Mouse (Mus musculus) embryonic facial prominence, embryonic 11.5 days (tissue): ENCODE measurements around the gene Zfp787. TPM values are rescaled to one million over a fixed set of nuclear protein-coding genes. Genes with fewer than 3 reads are reported as not detected.
"Not testable (repeated sequence)": the region's sequence is repeated elsewhere in the genome, so short reads cannot be mapped to it uniquely, and the experiment has no call there.

Experiments used
- ATAC-seq: fragments of 200-750 bp; cut with Nextera tagmentation; replicated peaks from 2 replicates; pipeline ENCODE4 v1.8.0; 2017; ENCODE audit warnings: low read depth; ENCODE audit not compliant: insufficient number of reproducible peaks, low FRiP score, low TSS enrichment
- DNase-seq: peaks from one replicate; pipeline ENCODE4 v3.0.0-alpha.2; 2015; ENCODE audit warnings: low spot score
- H3K27ac ChIP-seq: fragments of 300-500 bp; sonication (generic); replicated peaks from 2 replicates; pipeline ENCODE4 v1.5.1; 2014; ENCODE audit warnings: mild to moderate bottlenecking, low read depth, low read length, control low read depth
- H3K27me3 ChIP-seq: fragments of 300-500 bp; sonication (generic); 2 replicates; pipeline ENCODE4 v1.6.1; 2014; ENCODE audit warnings: mild to moderate bottlenecking, low read length, moderate library complexity, mixed read lengths; ENCODE audit not compliant: control insufficient read depth, insufficient read depth
- H3K36me3 ChIP-seq: fragments of 300-500 bp; sonication (generic); replicated peaks from 2 replicates; pipeline ENCODE4 v1.6.1; 2014; ENCODE audit warnings: low read depth, mild to moderate bottlenecking, low read length, moderate library complexity, mixed read lengths; ENCODE audit not compliant: control insufficient read depth, insufficient read depth
- H3K4me1 ChIP-seq: fragments of 300-500 bp; sonication (generic); 2 replicates; pipeline ENCODE4 v1.6.1; 2014; ENCODE audit warnings: low read length, mixed read lengths; ENCODE audit not compliant: control insufficient read depth, insufficient read depth
- H3K4me2 ChIP-seq: fragments of 300-500 bp; sonication (generic); 2 replicates; pipeline ENCODE4 v1.6.1; 2014; ENCODE audit warnings: low read depth, mild to moderate bottlenecking, control low read depth, low read length, moderate library complexity
- H3K4me3 ChIP-seq: fragments of 300-500 bp; sonication (generic); 2 replicates; pipeline ENCODE4 v1.5.1; 2014; ENCODE audit warnings: low read depth, low read length, control low read depth
- H3K9ac ChIP-seq: fragments of 300-500 bp; sonication (generic); replicated peaks from 2 replicates; pipeline ENCODE4 v1.6.1; 2014; ENCODE audit warnings: mild to moderate bottlenecking, control low read depth, low read length
- H3K9me3 ChIP-seq: fragments of 300-500 bp; sonication (generic); replicated peaks from 2 replicates; pipeline ENCODE4 v1.6.1; 2016; ENCODE audit warnings: mild to moderate bottlenecking, low read length, inconsistent platforms, mixed read lengths; ENCODE audit not compliant: control insufficient read depth
- WGBS: fragments of 180-500 bp; shearing (Covaris S2); extraction: QIAGEN DNeasy Blood & Tissue Kit; methylation state at CpG from one replicate; pipeline ENCODE4 v1.1.7; 2014; 5-methylcytosine and 5-hydroxymethylcytosine counted together
- polyA plus RNA-seq: library from polyadenylated mRNA; unstranded; fragments of >200 nt; fragmentation: Nextera tagmentation; extraction: Ambion mirVana; gene quantifications from 2 replicates; pipeline ENCODE4 v1.2.1, GENCODE M21; 2014

The Zfp787 gene
- polyA plus RNA-seq, 1 experiment from 2014 or later: 13.8 TPM

DNA sequence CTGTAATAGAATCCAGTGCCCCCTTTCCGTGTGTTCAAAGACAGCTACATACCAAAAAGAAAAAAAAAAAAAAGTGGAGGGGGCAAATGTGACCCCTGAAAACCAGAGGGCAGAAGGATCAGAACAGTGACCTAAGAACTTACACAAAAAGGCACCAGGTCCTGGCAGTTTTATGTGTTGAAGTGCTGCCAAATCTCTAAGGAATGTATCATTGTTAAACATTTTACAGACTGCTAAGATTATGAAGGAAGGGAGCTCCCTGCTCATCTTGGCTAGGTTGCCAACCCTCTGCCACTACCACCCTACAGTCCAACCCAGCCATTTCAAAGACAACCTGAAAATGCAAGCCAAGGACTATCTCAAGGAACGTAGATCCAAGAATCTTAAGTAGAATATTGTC lies 30.4 kb upstream of the Zfp787 start:
- 95% methylated on average over 2 of the region's 2 CpGs for WGBS
- Histone ChIP-seq H3K9ac (no peak overlapping the region), H3K4me2 (no peak overlapping the region), H3K27ac (no peak overlapping the region), H3K27me3 (no peaks in the 10 kb centered on the region), H3K4me3 (no peak overlapping the region), H3K4me1 (no peaks in the 10 kb centered on the region), H3K36me3 (peaks cover 4% of the 10 kb centered on the region), H3K9me3 (no peaks in the 10 kb centered on the region)
- DNase-seq (no peak), ATAC-seq (no peak)

- 64% methylated on average over 1 of the region's 1 CpGs for WGBS
- Histone ChIP-seq H3K4me2 (no peak overlapping the region), H3K4me1 (no peaks in the 10 kb centered on the region), H3K27ac (no peak overlapping the region), H3K27me3 (no peaks in the 10 kb centered on the region), H3K9ac (no peak overlapping the region), H3K36me3 (peaks cover 4% of the 10 kb centered on the region), H3K9me3 (no peaks in the 10 kb centered on the region), H3K4me3 (no peak overlapping the region)
- ATAC-seq (no peak), DNase-seq (no peak)
Measured at GRCm38 (mm10) chr7:6185391-6185790, 29.6 kb upstream of the Zfp787 start.

- H3K4me3 ChIP-seq: no peak overlapping the region
- no peaks in the 10 kb centered on the region for H3K4me1 ChIP-seq
- no peak overlapping the region for H3K9ac ChIP-seq
- H3K9me3 ChIP-seq: no peaks in the 10 kb centered on the region
- WGBS: 87% methylated on average over 8 of the region's 8 CpGs
- H3K27me3 ChIP-seq: no peaks in the 10 kb centered on the region
- ATAC-seq (no peak), DNase-seq (no peak)
- H3K27ac ChIP-seq: no peak overlapping the region
- H3K36me3 ChIP-seq: peaks cover 2% of the 10 kb centered on the region; the same call in 1 of the 2 replicates
- no peak overlapping the region for H3K4me2 ChIP-seq
Measured at GRCm38 (mm10) chr7:6184521-6184920, 28.7 kb upstream of the Zfp787 start.

- H3K4me2 ChIP-seq: no peak overlapping the region
- H3K9ac ChIP-seq: no peak overlapping the region
- peaks cover 2% of the 10 kb centered on the region; the same call in 1 of the 2 replicates for H3K36me3 ChIP-seq
- no peaks in the 10 kb centered on the region for H3K9me3 ChIP-seq
- H3K4me3 ChIP-seq: no peak overlapping the region
- no peak overlapping the region for H3K27ac ChIP-seq
- WGBS: 94% methylated on average over 19 of the region's 19 CpGs
- no peaks in the 10 kb centered on the region for H3K4me1 ChIP-seq
- DNase-seq (no peak), ATAC-seq (0 out of 2 replicates have a peak, but pooled peaks have one; percentile 22)
- H3K27me3 ChIP-seq: no peaks in the 10 kb centered on the region
Measured at GRCm38 (mm10) chr7:6183802-6184201, 28.0 kb upstream of the Zfp787 start.

GRCm38 (mm10) chr7:6182882-6183281 lies 27.1 kb upstream of the Zfp787 start:
- Histone ChIP-seq H3K36me3 (peaks cover 2% of the 10 kb centered on the region; the same call in 1 of the 2 replicates), H3K4me2 (no peak overlapping the region), H3K9ac (no peak overlapping the region), H3K27ac (no peak overlapping the region), H3K4me3 (no peak overlapping the region), H3K9me3 (no peaks in the 10 kb centered on the region), H3K4me1 (no peaks in the 10 kb centered on the region), H3K27me3 (no peaks in the 10 kb centered on the region)
- no peak for DNase-seq
- ATAC-seq: no peak

- Histone ChIP-seq H3K4me1 (no peaks in the 10 kb centered on the region), H3K9me3 (no peaks in the 10 kb centered on the region), H3K4me3 (no peak overlapping the region), H3K36me3 (no peaks in the 10 kb centered on the region; the same call in 1 of the 2 replicates), H3K4me2 (no peak overlapping the region), H3K27me3 (no peaks in the 10 kb centered on the region), H3K9ac (no peak overlapping the region), H3K27ac (no peak overlapping the region)
- DNase-seq (no peak), ATAC-seq (no peak)
Measured at GRCm38 (mm10) chr7:6179013-6179412, 23.2 kb upstream of the Zfp787 start.

DNA sequence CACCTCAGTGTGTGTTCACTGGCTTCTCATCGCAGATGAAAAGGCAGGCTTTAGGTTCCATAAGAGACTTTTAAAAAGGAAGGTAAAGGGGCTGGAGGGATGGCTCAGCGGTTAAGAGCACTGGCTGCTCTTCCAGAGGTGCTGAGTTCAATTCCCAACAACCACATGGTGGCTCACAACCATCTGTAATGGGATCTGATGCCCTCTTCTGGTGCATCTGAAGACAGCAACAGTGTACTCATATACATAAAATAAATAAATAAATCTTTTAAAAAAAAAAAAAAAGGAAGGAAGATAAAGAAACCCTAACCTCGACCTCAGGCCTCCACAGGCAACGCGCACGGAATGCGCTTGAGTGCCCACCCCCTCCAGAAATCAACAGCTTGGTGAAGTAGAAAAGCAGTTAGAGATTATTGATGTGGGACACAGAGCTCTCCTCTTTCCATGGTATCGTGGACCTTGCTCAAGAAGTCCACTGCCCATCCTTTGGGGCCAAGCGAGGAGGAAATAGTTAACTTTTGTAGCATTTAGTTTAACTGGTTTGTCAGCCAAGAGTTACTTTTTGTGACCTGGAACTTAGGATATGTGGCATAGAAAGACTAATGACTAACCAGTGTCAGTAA lies 18.7 kb upstream of the Zfp787 start:
- WGBS: 86% methylated on average over 9 of the region's 9 CpGs
- H3K4me2 ChIP-seq, H3K9me3 ChIP-seq, H3K27me3 ChIP-seq, H3K9ac ChIP-seq, H3K36me3 ChIP-seq, H3K27ac ChIP-seq, DNase-seq, H3K4me1 ChIP-seq, ATAC-seq, H3K4me3 ChIP-seq: not testable (repeated sequence)

GRCm38 (mm10) chr7:6173872-6174271 lies 18.1 kb upstream of the Zfp787 start:
- WGBS: 88% methylated on average over 8 of the region's 8 CpGs
- no peak overlapping the region for H3K27ac ChIP-seq
- no peak for DNase-seq
- no peaks in the 10 kb centered on the region for H3K9me3 ChIP-seq
- H3K4me2 ChIP-seq: no peak overlapping the region
- no peaks in the 10 kb centered on the region for H3K4me1 ChIP-seq
- no peaks in the 10 kb centered on the region for H3K36me3 ChIP-seq
- ATAC-seq: no peak
- H3K27me3 ChIP-seq: no peaks in the 10 kb centered on the region
- no peak overlapping the region for H3K4me3 ChIP-seq
- no peak overlapping the region for H3K9ac ChIP-seq
